Mouse (Mus musculus) central nervous system, embryonic 18 days (tissue): Measurements from ENCODE around the gene Osbpl10. TPM values are rescaled to one million over a fixed set of nuclear protein-coding genes. Genes with fewer than 3 reads are reported as not detected.

Source experiments
- polyA plus RNA-seq: library from polyadenylated mRNA; depleted of rRNA; stranded (reverse); fragments of >200 nt; gene quantifications from 2 replicates; pipeline ENCODE4 v1.2.3, GENCODE M21; 2012; rRNA removed

Osbpl10 gene
- 8.6 and 9.1 TPM in 2 replicates for polyA plus RNA-seq

GRCm38 (mm10) chr9:114978281-114979111 is at the start of gene Osbpl10:
TSS of gene Osbpl10 (plus strand) at chr9:114978569.

GRCm38 (mm10) chr9:114933723-114934171 is 44.6 kb upstream of the Osbpl10 start, which contains the start of gene Gpd1l:
TSS of gene Gpd1l (minus strand) at chr9:114933987.

GRCm38 (mm10) chr9:114982689-114983360 is 4.5 kb downstream of the Osbpl10 start, which contains the start of gene Rps27rt:
TSS of gene Rps27rt (minus strand) at chr9:114982739.

Other genes starting within 250 kb of the Osbpl10 start
- 14.5 and 14.8 TPM in 2 replicates for gene Cmtm6, start 247.5 kb upstream of the Osbpl10 start, polyA plus RNA-seq
- gene Cmtm7, start 196.7 kb upstream of the Osbpl10 start, polyA plus RNA-seq, result 8.6 and 10.5 TPM in 2 replicates
- 4.6 TPM in 2 replicates for gene Cmtm8, start 134.4 kb upstream of the Osbpl10 start, polyA plus RNA-seq
- 50.9 and 53.1 TPM in 2 replicates for gene Gpd1l, start 44.6 kb upstream of the Osbpl10 start, polyA plus RNA-seq
- 33.2 and 44.7 TPM in 2 replicates for gene Rps27rt, start 4.2 kb downstream of the Osbpl10 start, polyA plus RNA-seq